Mouse (Mus musculus): ENCODE results near the gene Xpc. TPM values are rescaled to one million over a fixed set of nuclear protein-coding genes. Genes with fewer than 3 reads are reported as not detected.

The Xpc gene
- total RNA-seq, 1 experiment, result 17.6 TPM

- no peak overlapping the region for H3K4me3 ChIP-seq (ENCODE audit: insufficient read depth in 1 of 2, low read depth in 1 of 2, low read length in 2 of 2, poor library complexity in 1 of 2, severe bottlenecking in 1 of 2)
- peaks cover 2% of the 10 kb centered on the region in 2 experiments; a peak in 1 of 4 replicates for H3K4me1 ChIP-seq (ENCODE audit: control insufficient read depth in 2 of 2, insufficient read depth in 2 of 2, low read length in 2 of 2, poor library complexity in 1 of 2)
- H3K36me3 ChIP-seq (ENCODE audit: control insufficient read depth, insufficient read depth, low read length, poor library complexity, severe bottlenecking), result no peaks in the 10 kb centered on the region
- in situ Hi-C loops (cut with MboI; ENCODE audit: low sequenced_read_pairs in 2 of 2, unreplicated experiment in 2 of 2), result no loop called here
- no peak for DNase-seq (ENCODE audit: low read depth, low spot score)
- no peak overlapping the region for H3K27ac ChIP-seq (ENCODE audit: insufficient read depth, low read depth, low read length, poor library complexity, severe bottlenecking)
- no peaks in the 10 kb centered on the region for H3K9me3 ChIP-seq (ENCODE audit: control insufficient read depth, insufficient read depth, low read depth, low read length)
- no peak for TF ChIP-seq ZNF384 (IDR thresholded peaks at IDR 0.05; ENCODE audit: low read depth, low read length)
- TF ChIP-seq ZC3H11A (IDR thresholded peaks at IDR 0.05; ENCODE audit: borderline replicate concordance, low read depth, low read length), result no peak
- no peak for TF ChIP-seq CHD2 (IDR thresholded peaks at IDR 0.05; ENCODE audit: low read depth, low read length)
- TF ChIP-seq MAFK (IDR thresholded peaks at IDR 0.05; ENCODE audit: insufficient read depth, low read depth, low read length), result no peak
- TF ChIP-seq HCFC1 (IDR thresholded peaks at IDR 0.05; ENCODE audit: borderline replicate concordance, insufficient read depth, low read length), result no peak
- H3K9ac ChIP-seq (ENCODE audit: insufficient read depth, low read depth, low read length, poor library complexity, severe bottlenecking), result no peak overlapping the region
Measured at GRCm38 (mm10) chr6:91532661-91533060, 17.0 kb upstream of the Xpc start.

DNA sequence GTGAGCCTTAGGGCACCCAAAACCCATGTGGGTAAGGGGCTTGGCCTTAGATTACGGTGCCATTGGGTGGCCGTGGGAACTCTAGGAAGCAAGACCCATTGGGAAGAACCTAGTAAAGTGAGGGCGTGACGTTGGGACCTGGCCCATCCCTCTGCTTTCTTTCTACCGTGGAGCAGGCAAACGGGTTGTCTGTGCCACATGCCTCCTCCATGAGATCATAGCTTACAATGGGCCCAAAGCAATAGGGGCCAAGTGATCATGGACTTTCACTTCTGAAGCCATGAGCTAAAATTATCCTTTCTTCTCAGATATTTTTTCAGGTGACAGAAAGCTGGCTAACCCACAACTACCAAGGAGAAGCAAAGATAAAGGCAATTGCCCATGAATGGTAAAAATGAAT, 15.6 kb upstream of the Xpc start:
- TF ChIP-seq ZNF384 (IDR thresholded peaks at IDR 0.05; ENCODE audit: low read depth, low read length) (no peak), CHD2 (IDR thresholded peaks at IDR 0.05; ENCODE audit: low read depth, low read length) (no peak), HCFC1 (IDR thresholded peaks at IDR 0.05; ENCODE audit: borderline replicate concordance, insufficient read depth, low read length) (no peak), MAFK (IDR thresholded peaks at IDR 0.05; ENCODE audit: insufficient read depth, low read depth, low read length) (no peak), ZC3H11A (IDR thresholded peaks at IDR 0.05; ENCODE audit: borderline replicate concordance, low read depth, low read length) (no peak)
- H3K4me3 ChIP-seq (ENCODE audit: insufficient read depth in 1 of 2, low read depth in 1 of 2, low read length in 2 of 2, poor library complexity in 1 of 2, severe bottlenecking in 1 of 2), result no peak overlapping the region
- H3K4me1 ChIP-seq (ENCODE audit: control insufficient read depth in 2 of 2, insufficient read depth in 2 of 2, low read length in 2 of 2, poor library complexity in 1 of 2), result peaks cover 2% of the 10 kb centered on the region in 2 experiments; a peak in 1 of 4 replicates
- no peak overlapping the region for H3K27ac ChIP-seq (ENCODE audit: insufficient read depth, low read depth, low read length, poor library complexity, severe bottlenecking)
- no peaks in the 10 kb centered on the region for H3K9me3 ChIP-seq (ENCODE audit: control insufficient read depth, insufficient read depth, low read depth, low read length)
- H3K9ac ChIP-seq (ENCODE audit: insufficient read depth, low read depth, low read length, poor library complexity, severe bottlenecking), result no peak overlapping the region
- no peaks in the 10 kb centered on the region for H3K36me3 ChIP-seq (ENCODE audit: control insufficient read depth, insufficient read depth, low read length, poor library complexity, severe bottlenecking)
- in situ Hi-C loops (cut with MboI; ENCODE audit: low sequenced_read_pairs in 2 of 2, unreplicated experiment in 2 of 2), result no loop called here
- no peak for DNase-seq (ENCODE audit: low read depth, low spot score)

GRCm38 (mm10) chr6:91530673-91531072, 15.0 kb upstream of the Xpc start:
- in situ Hi-C loops (cut with MboI; ENCODE audit: low sequenced_read_pairs in 2 of 2, unreplicated experiment in 2 of 2), result no loop called here
- DNase-seq (ENCODE audit: low read depth, low spot score), result no peak
- TF ChIP-seq ZC3H11A (IDR thresholded peaks at IDR 0.05; ENCODE audit: borderline replicate concordance, low read depth, low read length) (no peak), ZNF384 (IDR thresholded peaks at IDR 0.05; ENCODE audit: low read depth, low read length) (no peak), MAFK (IDR thresholded peaks at IDR 0.05; ENCODE audit: insufficient read depth, low read depth, low read length) (no peak), CHD2 (IDR thresholded peaks at IDR 0.05; ENCODE audit: low read depth, low read length) (no peak), HCFC1 (IDR thresholded peaks at IDR 0.05; ENCODE audit: borderline replicate concordance, insufficient read depth, low read length) (no peak)
- Histone ChIP-seq H3K36me3 (ENCODE audit: control insufficient read depth, insufficient read depth, low read length, poor library complexity, severe bottlenecking) (no peaks in the 10 kb centered on the region), H3K9ac (ENCODE audit: insufficient read depth, low read depth, low read length, poor library complexity, severe bottlenecking) (no peak overlapping the region), H3K4me1 (ENCODE audit: control insufficient read depth in 2 of 2, insufficient read depth in 2 of 2, low read length in 2 of 2, poor library complexity in 1 of 2) (peaks cover 2% of the 10 kb centered on the region in 2 experiments; a peak in 1 of 4 replicates), H3K4me3 (ENCODE audit: insufficient read depth in 1 of 2, low read depth in 1 of 2, low read length in 2 of 2, poor library complexity in 1 of 2, severe bottlenecking in 1 of 2) (no peak overlapping the region), H3K27ac (ENCODE audit: insufficient read depth, low read depth, low read length, poor library complexity, severe bottlenecking) (no peak overlapping the region), H3K9me3 (ENCODE audit: control insufficient read depth, insufficient read depth, low read depth, low read length) (no peaks in the 10 kb centered on the region)

DNA sequence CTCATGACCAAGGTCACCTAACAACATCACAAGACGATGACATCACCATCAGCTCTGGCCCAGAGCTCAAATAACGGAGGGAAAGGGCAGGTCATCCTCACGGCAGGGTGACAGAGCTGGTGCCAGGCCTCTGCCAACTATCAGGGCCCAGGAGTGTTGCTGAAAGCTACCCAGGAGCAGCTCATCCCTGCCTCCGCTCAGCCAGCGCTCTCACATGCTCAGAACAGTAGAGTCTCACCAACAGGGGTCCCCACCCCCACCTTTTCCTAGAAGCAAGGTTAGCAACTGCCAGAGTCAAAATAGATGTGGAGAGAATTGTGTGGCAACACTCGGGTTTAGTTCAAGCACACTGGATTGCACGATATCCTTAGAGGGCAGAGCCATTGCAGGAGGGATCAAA, 12.6 kb upstream of the Xpc start:
- H3K9ac ChIP-seq (ENCODE audit: insufficient read depth, low read depth, low read length, poor library complexity, severe bottlenecking), result no peak overlapping the region
- peaks cover 10% of the 10 kb centered on the region; the same call in 1 of the 2 replicates for H3K36me3 ChIP-seq (ENCODE audit: control insufficient read depth, insufficient read depth, low read length, poor library complexity, severe bottlenecking)
- no peak for DNase-seq (ENCODE audit: low read depth, low spot score)
- TF ChIP-seq ZNF384 (IDR thresholded peaks at IDR 0.05; ENCODE audit: low read depth, low read length) (no peak), CHD2 (IDR thresholded peaks at IDR 0.05; ENCODE audit: low read depth, low read length) (no peak), HCFC1 (IDR thresholded peaks at IDR 0.05; ENCODE audit: borderline replicate concordance, insufficient read depth, low read length) (no peak), MAFK (IDR thresholded peaks at IDR 0.05; ENCODE audit: insufficient read depth, low read depth, low read length) (no peak), ZC3H11A (IDR thresholded peaks at IDR 0.05; ENCODE audit: borderline replicate concordance, low read depth, low read length) (no peak)
- peaks cover 2% of the 10 kb centered on the region in 2 experiments; a peak in 1 of 4 replicates for H3K4me1 ChIP-seq (ENCODE audit: control insufficient read depth in 2 of 2, insufficient read depth in 2 of 2, low read length in 2 of 2, poor library complexity in 1 of 2)
- in situ Hi-C loops (cut with MboI; ENCODE audit: low sequenced_read_pairs in 2 of 2, unreplicated experiment in 2 of 2), result no loop called here
- H3K9me3 ChIP-seq (ENCODE audit: control insufficient read depth, insufficient read depth, low read depth, low read length), result no peaks in the 10 kb centered on the region
- no peak overlapping the region for H3K27ac ChIP-seq (ENCODE audit: insufficient read depth, low read depth, low read length, poor library complexity, severe bottlenecking)
- no peak overlapping the region for H3K4me3 ChIP-seq (ENCODE audit: insufficient read depth in 1 of 2, low read depth in 1 of 2, low read length in 2 of 2, poor library complexity in 1 of 2, severe bottlenecking in 1 of 2)
